Mouse (Mus musculus) liver, postnatal 0 days (tissue): Measurements from ENCODE around the gene Tmem88.

Experiments
- CTCF ChIP-seq: sonication (generic); IDR thresholded peaks from 2 replicates; pipeline ENCODE4 v1.5.1; 2016; ENCODE audit warnings: antibody characterized with exemption, low read depth
- EP300 ChIP-seq: IDR thresholded peaks from 2 replicates; pipeline ENCODE4 v1.6.1; 2016; ENCODE audit warnings: antibody characterized with exemption, low read depth, mild to moderate bottlenecking

- TF ChIP-seq CTCF (no peak), EP300 (no peak)
These were observed 22.4 kb downstream of the Tmem88 start for GRCm38 (mm10) chr11:69375646-69376045.
